Mouse (Mus musculus) heart, adult 2 months (tissue): ENCODE measurements around the gene Galnt2.

Source experiments
- CTCF ChIP-seq: fragments of 200-600 bp; IDR thresholded peaks from 2 replicates; pipeline ENCODE4 v1.8.1; 2022; ENCODE audit warnings: antibody characterized with exemption, mild to moderate bottlenecking, moderate library complexity
- POLR2A ChIP-seq: fragments of 200-500 bp; IDR thresholded peaks from 2 replicates; pipeline ENCODE4 v1.6.1; 2011; ENCODE audit warnings: mild to moderate bottlenecking, low read depth, low read length, control low read depth; ENCODE audit not compliant: insufficient read depth

GRCm38 (mm10) chr8:124295357-124295756, 64.2 kb downstream of the Galnt2 start:
- no peak for TF ChIP-seq CTCF
- TF ChIP-seq POLR2A, result no peak
